Mouse (Mus musculus) megakaryocyte, embryonic 14.5 days (primary cell): Measurements from ENCODE around the gene Tstd2.

ENCODE experiments used
- FLI1 ChIP-seq: IDR thresholded peaks from 2 replicates; pipeline ENCODE4 v1.6.1; 2012; ENCODE audit warnings: low read length, inconsistent platforms, mixed read lengths
- GATA1 ChIP-seq: IDR thresholded peaks from 3 replicates; pipeline ENCODE4 v1.6.1; 2012; ENCODE audit warnings: mixed read lengths, low read length, inconsistent platforms, borderline replicate concordance

DNA sequence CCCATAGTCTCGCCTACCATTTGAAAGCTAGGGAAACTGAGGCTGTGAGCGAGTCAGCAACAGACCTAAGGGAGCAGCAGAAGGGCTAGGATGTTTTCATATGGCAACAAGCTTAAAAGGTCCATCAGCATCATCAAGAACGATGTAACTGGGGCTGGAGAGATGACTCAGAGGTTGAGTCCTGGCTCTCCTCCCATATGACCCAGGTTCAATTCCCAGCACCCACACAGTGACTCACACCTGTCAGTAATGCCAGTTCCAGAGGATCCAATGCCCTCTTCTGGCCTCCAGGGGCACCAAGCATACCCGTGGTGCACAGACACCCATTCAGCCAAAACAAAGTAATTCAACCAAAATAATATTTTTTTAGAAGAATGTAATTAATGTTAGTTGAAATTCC lies 58.2 kb downstream of the Tstd2 start:
- TF ChIP-seq GATA1 (no peak), FLI1 (no peak)
